ENCODE assay signal across 8 mouse cellular contexts in the genomic region with DNA sequence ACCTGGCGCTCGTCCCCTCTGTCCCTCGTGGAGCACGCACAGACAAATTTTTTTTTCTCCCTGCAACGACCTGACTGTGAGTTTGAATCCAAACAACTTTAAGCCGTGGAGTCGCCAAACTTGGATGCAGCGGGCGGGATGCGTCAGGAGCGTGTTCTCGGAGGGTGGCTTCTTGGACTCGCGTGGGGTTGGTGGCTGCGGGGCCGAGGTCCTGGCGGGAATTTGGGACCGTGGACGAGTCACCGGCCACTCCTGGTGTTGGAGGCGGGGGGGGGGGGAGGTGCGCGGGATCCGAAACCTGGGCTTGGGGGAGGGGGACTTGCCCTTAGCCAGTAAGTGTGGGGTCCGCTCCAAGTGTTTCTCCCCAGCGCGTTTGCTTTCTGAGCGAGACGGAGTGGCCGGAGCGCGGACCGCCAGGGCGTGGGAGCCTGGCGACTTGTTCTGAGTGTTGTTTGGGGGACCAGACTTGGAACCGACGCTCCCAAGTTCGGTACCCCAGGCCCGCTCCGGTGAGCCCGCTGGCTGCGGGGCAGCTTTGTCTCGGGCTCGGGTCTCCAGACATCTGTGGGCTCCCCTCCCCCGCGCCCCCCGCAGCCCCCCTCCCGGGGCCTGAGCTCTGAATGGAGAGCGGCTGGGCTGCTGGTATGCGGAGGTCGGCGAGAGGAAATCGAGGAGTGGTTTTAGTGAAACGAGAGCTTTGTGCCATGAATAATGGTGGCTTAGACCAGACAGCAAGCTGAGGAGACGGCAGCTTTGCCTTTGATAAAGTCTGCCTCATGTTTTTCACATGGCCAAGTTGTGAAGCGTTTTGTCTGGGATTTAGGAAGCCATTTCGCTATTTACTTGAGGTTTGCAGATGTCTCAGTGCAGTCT. TPM values are rescaled to one million over a fixed set of nuclear protein-coding genes. Genes with fewer than 3 reads are reported as not detected.
A peak's percentile ranks its signal among the peaks of the same experiment; 100 is the strongest.
DNase-seq lines count a peak whose midpoint lies in the region; ATAC-seq and TF ChIP-seq lines count a peak whose summit lies in the region.

No protein-coding gene starts in this region.

- H3K27ac ChIP-seq in hindbrain, embryonic 16.5 days (ENCODE audit: low read depth, low read length): peak overlapping the region; percentile 95
- peak overlapping the region; percentile 91 for H3K27ac ChIP-seq in limb, embryonic 13.5 days
- peak overlapping the region; percentile 94 for H3K27ac ChIP-seq in midbrain, postnatal 0 days (ENCODE audit: low read depth, low read length)
- H3K27ac ChIP-seq in thymus, adult 2 months (ENCODE audit: control insufficient read depth, insufficient read depth, low read length): no peak overlapping the region

- no peak for TF ChIP-seq POLR2A in thymus, adult 2 months (IDR thresholded peaks at IDR 0.05; ENCODE audit: control insufficient read depth, extremely low read depth, insufficient read depth, low read length, poor library complexity)

- H3K36me3 ChIP-seq in hindbrain, embryonic 16.5 days (ENCODE audit: control insufficient read depth, insufficient read depth, low read length): no peaks in the 10 kb centered on the region
- peaks cover 8% of the 10 kb centered on the region; the same call in 1 of the 2 replicates for H3K36me3 ChIP-seq in limb, embryonic 13.5 days
- H3K36me3 ChIP-seq in midbrain, postnatal 0 days (ENCODE audit: insufficient read depth, low read length): no peaks in the 10 kb centered on the region
- no peaks in the 10 kb centered on the region for H3K36me3 ChIP-seq in thymus, adult 2 months (ENCODE audit: control insufficient read depth, insufficient read depth, low read length)

- peak; percentile 38 for DNase-seq in ovary, postnatal 36 days (ENCODE audit: low spot score)
- DNase-seq in ovary, postnatal 10 days (ENCODE audit: low spot score): no peak
- DNase-seq in cerebellum, adult 9-10 months: peak; percentile 56
- DNase-seq in gastrocnemius, adult 18-20 months (ENCODE audit: low spot score): peak; percentile 36
- peak; percentile 59 for DNase-seq in midbrain, postnatal 0 days (ENCODE audit: low spot score)
- peak; percentile 52 for DNase-seq in thymus, adult 2 months

- ATAC-seq in hindbrain, embryonic 16.5 days: peak; percentile 38; the same call in 1 of the 2 replicates
- peak; percentile 55 for ATAC-seq in limb, embryonic 13.5 days (ENCODE audit: low FRiP score, low read depth)
- peak; percentile 8; the same call in 1 of the 2 replicates for ATAC-seq in midbrain, postnatal 0 days (ENCODE audit: low FRiP score)

- peaks cover 37% of the 10 kb centered on the region for H3K4me1 ChIP-seq in hindbrain, embryonic 16.5 days (ENCODE audit: control insufficient read depth, insufficient read depth, low read depth, low read length)
- peaks cover 42% of the 10 kb centered on the region for H3K4me1 ChIP-seq in limb, embryonic 13.5 days
- peaks cover 18% of the 10 kb centered on the region for H3K4me1 ChIP-seq in midbrain, postnatal 0 days (ENCODE audit: insufficient read depth, low read length)
- peaks cover 18% of the 10 kb centered on the region for H3K4me1 ChIP-seq in thymus, adult 2 months (replicated peaks; ENCODE audit: control insufficient read depth, insufficient read depth, low read length)

- H3K4me2 ChIP-seq in hindbrain, embryonic 16.5 days (ENCODE audit: low read length): peak overlapping the region; percentile 75
- H3K4me2 ChIP-seq in limb, embryonic 13.5 days (replicated peaks): peak overlapping the region; percentile 98
- peak overlapping the region; percentile 79 for H3K4me2 ChIP-seq in midbrain, postnatal 0 days (ENCODE audit: low read depth, low read length, poor library complexity, severe bottlenecking)

- TF ChIP-seq CTCF in midbrain, postnatal 0 days (IDR thresholded peaks at IDR 0.05): no peak
- no peak for TF ChIP-seq CTCF in thymus, adult 2 months (IDR thresholded peaks at IDR 0.05; ENCODE audit: borderline replicate concordance, control insufficient read depth, extremely low read depth, insufficient read depth, low read length, poor library complexity)

- H3K9me3 ChIP-seq in hindbrain, embryonic 16.5 days (ENCODE audit: control insufficient read depth, low read length): no peaks in the 10 kb centered on the region
- H3K9me3 ChIP-seq in limb, embryonic 13.5 days: no peaks in the 10 kb centered on the region
- no peaks in the 10 kb centered on the region for H3K9me3 ChIP-seq in midbrain, postnatal 0 days (ENCODE audit: low read length)

- peak overlapping the region; percentile 79 for H3K4me3 ChIP-seq in hindbrain, embryonic 16.5 days (ENCODE audit: low read length)
- H3K4me3 ChIP-seq in limb, embryonic 13.5 days: peak overlapping the region; percentile 92
- H3K4me3 ChIP-seq in midbrain, postnatal 0 days (ENCODE audit: low read depth, low read length): peak overlapping the region; percentile 65
- H3K4me3 ChIP-seq in thymus, adult 2 months (ENCODE audit: control insufficient read depth, insufficient read depth, low read length): peak overlapping the region; percentile 98

- under 1% methylated on average over 53 of the region's 57 CpGs for WGBS in hindbrain, embryonic 16.5 days
- WGBS in limb, embryonic 13.5 days: under 1% methylated on average over 51 of the region's 57 CpGs
- WGBS in midbrain, postnatal 0 days: 1% methylated on average over 51 of the region's 57 CpGs
- under 1% methylated on average over 57 of the region's 57 CpGs for WGBS in thymus, adult 2 months

- H3K27me3 ChIP-seq in hindbrain, embryonic 16.5 days (replicated peaks; ENCODE audit: control insufficient read depth, insufficient read depth, low read length): no peaks in the 10 kb centered on the region
- H3K27me3 ChIP-seq in limb, embryonic 13.5 days: no peaks in the 10 kb centered on the region
- H3K27me3 ChIP-seq in midbrain, postnatal 0 days (ENCODE audit: insufficient read depth, low read length): no peaks in the 10 kb centered on the region
- H3K27me3 ChIP-seq in thymus, adult 2 months (ENCODE audit: control insufficient read depth, insufficient read depth, low read length): no peaks in the 10 kb centered on the region

- H3K9ac ChIP-seq in hindbrain, embryonic 16.5 days (ENCODE audit: low read depth, low read length): peak overlapping the region; percentile 94
- peak overlapping the region; percentile 96 for H3K9ac ChIP-seq in limb, embryonic 13.5 days
- H3K9ac ChIP-seq in midbrain, postnatal 0 days (replicated peaks; ENCODE audit: low read length, poor library complexity, severe bottlenecking): peak overlapping the region; percentile 86

RNA-seq across cellular contexts. Expression of a gene that starts 5.1 kb away (rescaled TPM):
- 100 to 1,000 TPM; 185 to 217 TPM for total RNA-seq in gastrocnemius, adult 18-20 months (2021)
- polyA plus RNA-seq in hindbrain, embryonic 16.5 days (2015; fragmentation: Nextera tagmentation; extraction: Ambion mirVana): 350 and 375 TPM in 2 replicates
- 670 and 694 TPM in 2 replicates for polyA plus RNA-seq in limb, embryonic 13.5 days (2015; fragmentation: Nextera tagmentation; extraction: Ambion mirVana)
- total RNA-seq in midbrain, postnatal 0 days (2014; rRNA removed): 917 and 1,042 TPM in 2 replicates
- polyA plus RNA-seq in midbrain, postnatal 0 days (2015; fragmentation: Nextera tagmentation; extraction: Ambion mirVana): 320 and 347 TPM in 2 replicates
- 115 and 117 TPM in 2 replicates for polyA plus RNA-seq in thymus, adult 2 months (2012; rRNA removed)
